Mouse (Mus musculus) hematopoietic stem cell, adult 5-6 weeks (primary cell): Measurements from ENCODE around the gene Ror1. TPM values are rescaled to one million over a fixed set of nuclear protein-coding genes. Genes with fewer than 3 reads are reported as not detected.

Source experiments
- ATAC-seq, 2 experiments: fragments of 125-278 bp in 1 of 2; replicated peaks in 1 of 2; 2 replicates each; pipeline ENCODE4 v1.8.0; 2016 to 2017; ENCODE audit warnings: inconsistent platforms in 2 of 2, mild to moderate bottlenecking in 2 of 2, moderate number of reproducible peaks in 2 of 2, low read depth in 1 of 2, moderate TSS enrichment in 1 of 2; ENCODE audit not compliant: low FRiP score in 2 of 2, poor library complexity in 2 of 2, severe bottlenecking in 2 of 2, insufficient read depth in 1 of 2, low TSS enrichment in 1 of 2
- total RNA-seq: library from RNA; stranded (forward); fragments of 172-1452, 232-1000 nt; gene quantifications from 2 replicates; pipeline ENCODE4 v1.2.3, GENCODE M21; 2017

The Ror1 gene
- total RNA-seq, 1 experiment from 2014 or later: 0.35 TPM

- no peak for ATAC-seq
These were observed 279.7 kb downstream of the Ror1 start for GRCm38 (mm10) chr4:100375286-100375685.

- no peak for ATAC-seq
These were observed 280.6 kb downstream of the Ror1 start for GRCm38 (mm10) chr4:100376163-100376562.

- no peak for ATAC-seq
These were observed 281.6 kb downstream of the Ror1 start for GRCm38 (mm10) chr4:100377231-100377630.

GRCm38 (mm10) chr4:100377996-100378395 is 282.4 kb downstream of the Ror1 start:
- ATAC-seq: no peak

GRCm38 (mm10) chr4:100381760-100382159 is 286.2 kb downstream of the Ror1 start:
- ATAC-seq: no peak

- no peak for ATAC-seq
These were observed 290.8 kb downstream of the Ror1 start for GRCm38 (mm10) chr4:100386272-100386988.

GRCm38 (mm10) chr4:100390436-100390835 is 294.8 kb downstream of the Ror1 start:
- ATAC-seq: no peak

GRCm38 (mm10) chr4:100391021-100391420 is 295.4 kb downstream of the Ror1 start:
- no peak for ATAC-seq

GRCm38 (mm10) chr4:100393374-100394061 is 297.9 kb downstream of the Ror1 start:
- no peak for ATAC-seq

- ATAC-seq: no peak
These were observed 299.8 kb downstream of the Ror1 start for GRCm38 (mm10) chr4:100395407-100395806.

GRCm38 (mm10) chr4:100398079-100398478 is 302.5 kb downstream of the Ror1 start:
- ATAC-seq: no peak

GRCm38 (mm10) chr4:100401078-100401477 is 305.5 kb downstream of the Ror1 start:
- ATAC-seq: no peak

GRCm38 (mm10) chr4:100401581-100402470 is 306.2 kb downstream of the Ror1 start:
- no peak for ATAC-seq

GRCm38 (mm10) chr4:100407261-100407874 is 311.8 kb downstream of the Ror1 start:
- peak; percentile 46 to 68; a peak in 1 of 4 replicates for ATAC-seq

- ATAC-seq: no peak
These were observed 313.9 kb downstream of the Ror1 start for GRCm38 (mm10) chr4:100409521-100409920.

- no peak for ATAC-seq
These were observed 316.4 kb downstream of the Ror1 start for GRCm38 (mm10) chr4:100411841-100412539.

- ATAC-seq: no peak
These were observed 327.2 kb downstream of the Ror1 start for GRCm38 (mm10) chr4:100422756-100423155.
